Mouse (Mus musculus): ENCODE data around the gene Treml2. TPM values are rescaled to one million over a fixed set of nuclear protein-coding genes. Genes with fewer than 3 reads are reported as not detected.
A peak's percentile ranks its signal among the peaks of the same experiment; 100 is the strongest.

Gene Treml2
- polyA plus RNA-seq, 1 experiment: 0.74 TPM

DNA sequence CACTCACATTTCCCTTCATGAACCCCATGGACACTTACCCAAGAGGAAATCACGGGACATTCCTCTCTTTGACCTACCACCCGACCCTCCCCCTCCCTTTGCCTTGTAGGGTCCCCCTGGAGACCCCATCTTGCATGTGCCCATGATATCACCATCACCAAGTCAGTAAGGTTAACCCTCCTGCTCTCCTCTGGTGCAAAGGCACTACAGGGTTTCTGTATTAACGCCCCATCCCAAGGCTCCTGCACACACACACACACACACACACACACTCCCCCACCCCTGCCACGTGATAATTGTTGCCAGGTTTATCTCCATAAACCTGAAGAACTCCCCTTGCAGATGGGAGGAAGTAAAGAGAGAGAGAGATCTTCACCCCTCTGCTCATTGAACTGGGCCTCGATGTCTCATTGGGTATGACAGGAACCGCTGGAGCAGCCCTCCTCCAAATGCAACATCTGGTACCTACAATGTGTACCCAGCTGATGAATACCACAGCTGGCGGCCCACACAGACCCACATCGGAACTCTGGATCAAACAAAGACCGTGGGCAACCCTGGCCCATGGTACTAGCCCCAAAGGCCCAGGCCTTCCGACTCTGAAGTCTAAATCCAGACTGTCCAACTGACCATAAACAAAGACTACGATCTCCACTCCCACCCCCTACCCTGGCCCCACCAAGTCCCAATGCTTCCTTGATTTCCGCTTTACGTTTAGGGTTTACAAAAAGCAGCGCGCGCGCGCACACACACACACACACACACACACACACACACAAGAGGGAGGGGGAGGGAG, 18.2 kb upstream of the Treml2 start:
- no peaks in the 10 kb centered on the region for H3K27me3 ChIP-seq (ENCODE audit: control insufficient read depth)
- TF ChIP-seq GATA1 (IDR thresholded peaks at IDR 0.05; ENCODE audit: low read length) (no peak), TAL1 (IDR thresholded peaks at IDR 0.05; ENCODE audit: low read length) (no peak)
- no peaks in the 10 kb centered on the region for H3K9me3 ChIP-seq (ENCODE audit: control insufficient read depth, low read length)
- H3K36me3 ChIP-seq (ENCODE audit: control insufficient read depth): no peaks in the 10 kb centered on the region
- peaks cover 31% of the 10 kb centered on the region for H3K4me1 ChIP-seq (ENCODE audit: control insufficient read depth)
- H3K4me3 ChIP-seq (replicated peaks): peak overlapping the region; percentile 60

DNA sequence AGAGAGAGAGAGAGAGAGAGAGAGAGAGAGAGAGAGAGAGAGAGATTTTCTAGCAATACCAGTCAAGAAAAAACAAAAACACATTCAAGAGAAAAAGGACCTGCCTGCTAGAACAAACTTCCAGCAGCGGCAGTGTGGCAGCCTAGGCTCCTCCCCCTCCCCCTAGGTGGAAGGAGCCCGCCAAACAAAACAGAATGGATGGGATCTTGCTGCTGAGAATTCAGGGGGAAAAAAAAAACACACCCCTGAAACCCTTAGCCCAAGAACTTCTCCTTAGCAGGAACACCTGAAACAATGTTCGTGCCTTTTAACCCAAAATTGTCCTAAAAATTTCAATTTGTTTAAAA, 17.6 kb upstream of the Treml2 start:
- H3K4me1 ChIP-seq (ENCODE audit: control insufficient read depth): peaks cover 28% of the 10 kb centered on the region
- H3K36me3 ChIP-seq (ENCODE audit: control insufficient read depth): no peaks in the 10 kb centered on the region
- no peaks in the 10 kb centered on the region for H3K9me3 ChIP-seq (ENCODE audit: control insufficient read depth, low read length)
- no peaks in the 10 kb centered on the region for H3K27me3 ChIP-seq (ENCODE audit: control insufficient read depth)
- TF ChIP-seq GATA1 (IDR thresholded peaks at IDR 0.05; ENCODE audit: low read length): no peak
- TF ChIP-seq TAL1 (IDR thresholded peaks at IDR 0.05; ENCODE audit: low read length): no peak
- peak overlapping the region; percentile 60 for H3K4me3 ChIP-seq (replicated peaks)

DNA sequence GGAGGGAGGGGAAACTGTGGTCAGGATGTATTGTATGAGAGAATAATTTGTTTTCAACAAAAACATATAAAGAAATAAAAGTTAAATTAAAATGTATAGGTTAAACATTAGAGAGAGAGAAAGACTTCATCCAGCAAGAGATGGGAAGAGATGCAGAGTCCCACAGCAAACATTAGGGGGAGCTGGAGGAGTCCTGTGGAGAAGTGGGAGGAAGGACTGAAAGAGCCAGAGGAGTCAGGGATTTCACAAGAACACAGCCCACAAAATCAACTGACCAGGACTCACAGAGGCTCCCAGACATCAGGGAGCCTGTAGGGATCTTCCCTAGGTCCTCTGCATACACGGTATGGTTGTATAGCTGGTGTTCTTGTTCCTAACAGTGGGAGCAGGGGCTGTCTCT, 12.5 kb upstream of the Treml2 start:
- Histone ChIP-seq H3K27me3 (ENCODE audit: control insufficient read depth) (no peaks in the 10 kb centered on the region), H3K4me1 (ENCODE audit: control insufficient read depth) (peaks cover 15% of the 10 kb centered on the region), H3K9me3 (ENCODE audit: control insufficient read depth, low read length) (no peaks in the 10 kb centered on the region), H3K4me3 (replicated peaks) (no peak overlapping the region), H3K36me3 (ENCODE audit: control insufficient read depth) (no peaks in the 10 kb centered on the region)
- TF ChIP-seq TAL1 (IDR thresholded peaks at IDR 0.05; ENCODE audit: low read length) (no peak), GATA1 (IDR thresholded peaks at IDR 0.05; ENCODE audit: low read length) (no peak)

DNA sequence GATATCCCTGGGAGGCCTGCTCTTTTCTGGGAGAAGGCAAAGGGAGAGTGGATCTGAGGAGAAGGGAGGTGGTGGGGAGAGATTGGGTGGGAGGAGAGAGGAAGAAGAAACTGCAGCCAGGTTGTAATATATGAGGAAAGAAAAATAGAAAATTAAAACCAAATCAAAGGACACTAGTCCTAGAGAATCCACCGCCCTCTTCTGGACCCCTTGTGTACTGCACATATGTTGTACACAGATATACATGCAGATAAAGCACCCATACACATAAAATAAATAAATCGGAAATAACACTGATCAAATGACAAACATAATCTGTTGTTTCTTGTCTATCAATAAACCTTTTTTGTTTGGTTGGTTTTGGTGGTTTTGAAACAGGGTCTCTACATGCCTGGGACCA, 12.0 kb upstream of the Treml2 start:
- TF ChIP-seq TAL1 (IDR thresholded peaks at IDR 0.05; ENCODE audit: low read length) (no peak), GATA1 (IDR thresholded peaks at IDR 0.05; ENCODE audit: low read length) (no peak)
- no peaks in the 10 kb centered on the region for H3K36me3 ChIP-seq (ENCODE audit: control insufficient read depth)
- peaks cover 13% of the 10 kb centered on the region for H3K4me1 ChIP-seq (ENCODE audit: control insufficient read depth)
- no peak overlapping the region for H3K4me3 ChIP-seq (replicated peaks)
- H3K9me3 ChIP-seq (ENCODE audit: control insufficient read depth, low read length): no peaks in the 10 kb centered on the region
- no peaks in the 10 kb centered on the region for H3K27me3 ChIP-seq (ENCODE audit: control insufficient read depth)

- Histone ChIP-seq H3K9me3 (ENCODE audit: control insufficient read depth, low read length) (no peaks in the 10 kb centered on the region), H3K4me1 (ENCODE audit: control insufficient read depth) (peaks cover 13% of the 10 kb centered on the region), H3K27me3 (ENCODE audit: control insufficient read depth) (no peaks in the 10 kb centered on the region), H3K36me3 (ENCODE audit: control insufficient read depth) (no peaks in the 10 kb centered on the region), H3K4me3 (replicated peaks) (no peak overlapping the region)
- TF ChIP-seq GATA1 (IDR thresholded peaks at IDR 0.05; ENCODE audit: low read length) (no peak), TAL1 (IDR thresholded peaks at IDR 0.05; ENCODE audit: low read length) (no peak)
Measured at GRCm38 (mm10) chr17:48293500-48294194, 5.7 kb upstream of the Treml2 start.

DNA sequence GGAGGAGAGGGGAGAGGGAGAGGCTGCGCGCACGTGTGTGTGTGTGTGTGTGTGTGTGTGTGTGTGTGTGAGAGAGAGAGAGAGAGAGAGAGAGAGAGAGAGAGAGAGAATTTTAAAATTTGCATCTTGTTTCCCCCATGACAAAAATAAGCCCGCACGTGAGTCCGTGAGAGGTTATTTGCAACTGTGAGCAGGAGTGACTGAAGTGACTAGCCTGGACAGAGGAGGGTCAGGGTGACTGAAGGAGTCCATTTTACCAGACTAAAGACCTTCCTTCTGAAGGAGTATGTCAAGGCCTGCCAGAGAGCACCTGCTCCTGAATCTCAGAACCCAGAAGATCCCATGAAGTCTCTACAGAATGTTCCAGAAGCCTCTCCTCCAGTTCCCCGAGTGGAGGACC, 458 bp downstream of the Treml2 start:
- TF ChIP-seq TAL1 (IDR thresholded peaks at IDR 0.05; ENCODE audit: low read length): no peak
- Histone ChIP-seq H3K36me3 (ENCODE audit: control insufficient read depth) (peaks cover 24% of the 10 kb centered on the region), H3K4me1 (ENCODE audit: control insufficient read depth) (peaks cover 62% of the 10 kb centered on the region), H3K9me3 (ENCODE audit: control insufficient read depth, low read length) (no peaks in the 10 kb centered on the region), H3K4me3 (replicated peaks) (peak overlapping the region; percentile 69), H3K27me3 (ENCODE audit: control insufficient read depth) (no peaks in the 10 kb centered on the region)

- H3K27me3 ChIP-seq (ENCODE audit: control insufficient read depth): no peaks in the 10 kb centered on the region
- no peak for TF ChIP-seq TAL1 (IDR thresholded peaks at IDR 0.05; ENCODE audit: low read length)
- H3K4me1 ChIP-seq (ENCODE audit: control insufficient read depth): peaks cover 62% of the 10 kb centered on the region
- peaks cover 26% of the 10 kb centered on the region for H3K36me3 ChIP-seq (ENCODE audit: control insufficient read depth)
- H3K4me3 ChIP-seq (replicated peaks): peak overlapping the region; percentile 69
- no peaks in the 10 kb centered on the region for H3K9me3 ChIP-seq (ENCODE audit: control insufficient read depth, low read length)
Measured at GRCm38 (mm10) chr17:48300199-48300598, 901 bp downstream of the Treml2 start.

DNA sequence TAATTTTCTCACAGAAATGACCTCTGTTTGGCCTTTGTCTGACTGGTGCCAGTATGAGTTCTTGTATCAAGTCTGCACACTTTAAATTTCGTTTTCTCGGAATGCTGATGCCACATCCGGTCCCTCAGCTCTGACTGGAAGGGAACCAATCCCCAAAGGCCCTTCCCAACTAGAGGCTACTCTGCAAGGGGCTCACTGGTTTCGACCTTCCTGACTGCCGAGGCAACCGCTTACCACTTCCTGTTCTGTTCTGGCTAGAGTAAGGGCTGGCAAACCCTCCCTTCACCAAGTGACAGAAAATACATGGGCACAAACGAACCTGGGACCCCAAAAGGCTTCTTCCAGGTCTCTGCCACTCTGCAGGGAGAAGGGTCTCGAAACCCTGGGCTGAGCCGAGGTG, 1.6 kb downstream of the Treml2 start:
- Histone ChIP-seq H3K36me3 (ENCODE audit: control insufficient read depth) (peaks cover 26% of the 10 kb centered on the region), H3K4me3 (replicated peaks) (peak overlapping the region; percentile 69), H3K4me1 (ENCODE audit: control insufficient read depth) (peaks cover 61% of the 10 kb centered on the region), H3K27me3 (ENCODE audit: control insufficient read depth) (no peaks in the 10 kb centered on the region), H3K9me3 (ENCODE audit: control insufficient read depth, low read length) (no peaks in the 10 kb centered on the region)
- no peak for TF ChIP-seq GATA1 (IDR thresholded peaks at IDR 0.05; ENCODE audit: low read length)
- no peak for TF ChIP-seq TAL1 (IDR thresholded peaks at IDR 0.05; ENCODE audit: low read length)

DNA sequence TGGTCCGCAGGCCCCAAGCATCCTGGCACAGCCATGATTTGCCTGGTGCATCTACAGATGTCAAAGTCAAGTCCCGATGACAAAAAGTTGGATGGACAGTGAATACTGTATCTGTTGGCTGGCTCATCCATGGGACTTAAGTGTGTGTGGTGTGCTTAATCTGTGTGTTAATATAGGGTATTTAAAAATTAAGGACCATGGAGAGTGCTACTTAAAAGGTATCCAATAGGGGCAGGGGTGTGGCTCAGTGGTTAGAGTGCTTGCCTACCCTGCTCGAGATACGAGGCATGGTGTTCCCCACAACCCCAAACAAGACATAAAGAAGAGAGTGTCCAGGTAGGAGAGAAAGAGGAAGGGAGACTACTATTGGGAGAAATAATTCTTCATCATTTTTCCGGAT, 2.5 kb downstream of the Treml2 start:
- no peaks in the 10 kb centered on the region for H3K27me3 ChIP-seq (ENCODE audit: control insufficient read depth)
- TF ChIP-seq TAL1 (IDR thresholded peaks at IDR 0.05; ENCODE audit: low read length) (no peak), GATA1 (IDR thresholded peaks at IDR 0.05; ENCODE audit: low read length) (no peak)
- peaks cover 59% of the 10 kb centered on the region for H3K4me1 ChIP-seq (ENCODE audit: control insufficient read depth)
- H3K36me3 ChIP-seq (ENCODE audit: control insufficient read depth): peaks cover 35% of the 10 kb centered on the region
- no peaks in the 10 kb centered on the region for H3K9me3 ChIP-seq (ENCODE audit: control insufficient read depth, low read length)
- peak overlapping the region; percentile 69 for H3K4me3 ChIP-seq (replicated peaks)

Data from erythroblast, embryonic 14.5 days (primary cell).